Mouse (Mus musculus): ENCODE measurements around the gene Atp8b4.

The Atp8b4 gene

GRCm38 (mm10) chr2:126361131-126361810 is 139.2 kb downstream of the Atp8b4 start:
- DNase-seq (ENCODE audit: low read depth, low spot score), result peak; percentile 51

- DNase-seq (ENCODE audit: low read depth, low spot score), result peak; percentile 78
Measured at GRCm38 (mm10) chr2:126360688-126361087, 139.8 kb downstream of the Atp8b4 start.

GRCm38 (mm10) chr2:126359965-126360364 is 140.5 kb downstream of the Atp8b4 start:
- DNase-seq (ENCODE audit: low read depth, low spot score), result peak; percentile 23

GRCm38 (mm10) chr2:126359278-126359677 is 141.2 kb downstream of the Atp8b4 start:
- no peak for DNase-seq (ENCODE audit: low read depth, low spot score)

GRCm38 (mm10) chr2:126358741-126359140 is 141.7 kb downstream of the Atp8b4 start:
- no peak for DNase-seq (ENCODE audit: low read depth, low spot score)

- DNase-seq (ENCODE audit: low read depth, low spot score), result no peak
Measured at GRCm38 (mm10) chr2:126355259-126355658, 145.2 kb downstream of the Atp8b4 start.

- peak; percentile 97 for DNase-seq (ENCODE audit: low read depth, low spot score)
Measured at GRCm38 (mm10) chr2:126351811-126352210, 148.7 kb downstream of the Atp8b4 start.

- DNase-seq (ENCODE audit: low read depth, low spot score), result no peak
Measured at GRCm38 (mm10) chr2:126343026-126343593, 157.4 kb downstream of the Atp8b4 start.

GRCm38 (mm10) chr2:126341521-126341920 is 159.0 kb downstream of the Atp8b4 start:
- no peak for DNase-seq (ENCODE audit: low read depth, low spot score)

- no peak for DNase-seq (ENCODE audit: low read depth, low spot score)
Measured at GRCm38 (mm10) chr2:126340201-126340600, 160.3 kb downstream of the Atp8b4 start.

- no peak for DNase-seq (ENCODE audit: low read depth, low spot score)
Measured at GRCm38 (mm10) chr2:126339516-126339915, 161.0 kb downstream of the Atp8b4 start.

- no peak for DNase-seq (ENCODE audit: low read depth, low spot score)
Measured at GRCm38 (mm10) chr2:126337143-126337542, 163.3 kb downstream of the Atp8b4 start.

GRCm38 (mm10) chr2:126331794-126332193 is 168.7 kb downstream of the Atp8b4 start:
- no peak for DNase-seq (ENCODE audit: low read depth, low spot score)

GRCm38 (mm10) chr2:126323206-126323605 is 177.3 kb downstream of the Atp8b4 start:
- DNase-seq (ENCODE audit: low read depth, low spot score), result peak; percentile 53

GRCm38 (mm10) chr2:126322631-126323031 is 177.8 kb downstream of the Atp8b4 start:
- DNase-seq (ENCODE audit: low read depth, low spot score), result peak; percentile 99

- DNase-seq (ENCODE audit: low read depth, low spot score), result peak; percentile 33
Measured at GRCm38 (mm10) chr2:126318071-126318470, 182.4 kb downstream of the Atp8b4 start.

- DNase-seq (ENCODE audit: low read depth, low spot score), result peak; percentile 32
Measured at GRCm38 (mm10) chr2:126316942-126317341, 183.5 kb downstream of the Atp8b4 start.

- DNase-seq (ENCODE audit: low read depth, low spot score), result peak; percentile 59
Measured at GRCm38 (mm10) chr2:126316346-126316745, 184.1 kb downstream of the Atp8b4 start.

- DNase-seq (ENCODE audit: low read depth, low spot score), result peak; percentile 60
Measured at GRCm38 (mm10) chr2:126311056-126311455, 189.4 kb downstream of the Atp8b4 start.

- peak; percentile 99 for DNase-seq (ENCODE audit: low read depth, low spot score)
Measured at GRCm38 (mm10) chr2:126309994-126310393, 190.5 kb downstream of the Atp8b4 start.

- peak; percentile 23 for DNase-seq (ENCODE audit: low read depth, low spot score)
Measured at GRCm38 (mm10) chr2:126304621-126305020, 195.9 kb downstream of the Atp8b4 start.

GRCm38 (mm10) chr2:126303226-126303625 is 197.2 kb downstream of the Atp8b4 start:
- DNase-seq (ENCODE audit: low read depth, low spot score), result peak; percentile 99

GRCm38 (mm10) chr2:126302381-126302780 is 198.1 kb downstream of the Atp8b4 start:
- DNase-seq (ENCODE audit: low read depth, low spot score), result peak; percentile 30

All from 3T3-L1 (cell line).